Mouse (Mus musculus) thymus, postnatal 25 days (tissue): ENCODE measurements around the gene Unc119b.
"Not testable (repeated sequence)": the region's sequence is repeated elsewhere in the genome, so short reads cannot be mapped to it uniquely, and the experiment has no call there.

Source experiments
- DNase-seq: peaks from one replicate; pipeline ENCODE4 v3.0.0; 2022

The Unc119b gene

GRCm38 (mm10) chr5:115156933-115157589, 22.3 kb upstream of the Unc119b start:
- peak; percentile 62 for DNase-seq

DNA sequence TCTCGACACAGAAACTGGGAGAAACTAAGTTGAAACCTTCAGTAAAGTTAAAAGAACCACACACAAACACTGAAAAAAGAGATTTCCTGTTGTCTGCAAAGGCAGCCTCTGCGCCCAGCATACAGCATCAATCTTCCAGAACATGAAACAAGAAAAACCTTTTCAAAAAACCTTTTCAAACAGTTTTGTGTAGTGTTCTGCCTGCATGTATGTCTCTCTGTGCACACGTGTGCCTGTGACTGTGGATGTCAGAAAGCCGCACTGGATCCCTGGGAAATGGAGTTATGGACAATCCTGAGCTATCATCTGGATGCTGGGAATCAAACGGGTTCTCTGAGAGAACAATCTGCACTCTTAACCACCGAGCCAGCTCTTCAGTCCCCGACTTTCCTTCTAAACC, 21.6 kb upstream of the Unc119b start:
- peak; percentile 44 for DNase-seq

DNA sequence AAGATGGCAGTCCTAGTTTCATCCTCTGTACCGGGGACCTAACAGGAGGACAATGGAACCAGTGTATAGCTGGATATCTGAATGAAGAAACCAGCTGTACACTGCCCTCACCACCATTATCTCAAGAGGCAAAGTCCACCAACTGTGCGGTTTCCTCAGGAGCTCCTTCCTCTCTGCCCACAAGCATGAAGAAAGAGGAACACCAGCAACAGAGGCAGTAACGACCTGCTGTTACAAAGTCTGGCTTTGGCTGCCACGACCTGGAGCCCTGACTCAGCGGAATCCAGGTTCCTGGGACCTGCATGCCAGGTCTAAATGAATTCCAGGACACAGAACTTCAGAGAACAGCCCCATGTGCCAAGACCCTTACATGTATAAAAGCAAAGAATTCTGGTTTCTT, 21.1 kb upstream of the Unc119b start:
- peak; percentile 46 for DNase-seq

GRCm38 (mm10) chr5:115155156-115155631, 20.4 kb upstream of the Unc119b start:
- no peak for DNase-seq

- no peak for DNase-seq
These were observed 17.6 kb upstream of the Unc119b start for GRCm38 (mm10) chr5:115152132-115152956.

DNA sequence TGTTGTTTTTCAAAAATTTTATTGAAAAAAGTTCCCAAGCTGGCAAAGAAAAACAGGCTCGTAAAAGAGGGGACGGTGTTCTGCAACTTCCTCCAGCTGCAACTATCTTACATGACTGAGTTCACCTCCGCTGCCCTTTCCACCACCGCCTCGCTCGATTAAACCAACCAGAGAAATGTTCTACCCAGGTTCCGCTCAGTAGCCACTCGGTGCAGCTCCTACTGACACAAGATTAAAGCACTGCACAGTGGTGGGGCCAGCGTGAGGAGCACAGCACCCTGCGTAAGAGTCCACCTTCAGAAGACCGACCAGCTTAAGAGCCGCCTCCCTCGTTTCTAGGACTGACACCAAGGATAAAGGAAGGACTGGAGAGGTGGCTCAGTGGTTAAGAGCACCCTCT, 16.7 kb upstream of the Unc119b start:
- no peak for DNase-seq

- no peak for DNase-seq
These were observed 16.2 kb upstream of the Unc119b start for GRCm38 (mm10) chr5:115150991-115151390.

DNA sequence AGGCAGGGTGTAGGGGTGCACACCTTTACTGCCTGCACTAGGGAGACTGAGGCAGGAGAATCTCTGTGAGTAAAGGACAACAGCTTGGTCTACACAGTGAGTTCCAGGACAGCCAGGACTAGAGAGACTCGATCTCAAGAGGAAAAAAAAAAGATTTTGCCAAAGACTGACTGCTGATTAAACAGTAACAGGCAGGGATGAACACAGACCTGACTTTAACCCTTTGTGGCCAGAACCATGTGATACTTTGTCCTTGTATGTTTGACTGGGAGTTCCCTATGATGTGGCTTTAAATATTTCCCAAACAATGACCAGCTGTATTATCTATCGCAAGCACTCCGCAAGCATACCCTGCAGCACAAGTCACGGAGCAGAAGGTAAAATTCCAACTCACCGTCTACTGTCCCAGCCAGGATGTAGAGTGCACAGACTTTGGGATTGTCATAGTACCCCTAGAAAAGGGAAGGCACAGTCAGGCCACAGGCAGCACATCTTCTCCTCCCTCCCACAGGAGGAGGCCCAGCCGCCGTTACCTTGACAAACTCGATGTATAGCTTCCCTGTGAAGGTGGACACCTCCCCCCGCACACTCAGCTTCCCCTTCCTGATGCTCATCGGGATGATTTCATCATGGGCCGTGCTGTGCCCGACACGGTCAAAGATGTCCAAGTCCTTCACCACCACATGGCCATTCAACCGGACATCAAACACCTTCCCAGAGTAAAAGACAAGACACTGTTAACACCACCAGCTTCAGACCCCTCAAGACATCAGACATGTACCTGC, 15.1 kb upstream of the Unc119b start:
- no peak for DNase-seq

DNA sequence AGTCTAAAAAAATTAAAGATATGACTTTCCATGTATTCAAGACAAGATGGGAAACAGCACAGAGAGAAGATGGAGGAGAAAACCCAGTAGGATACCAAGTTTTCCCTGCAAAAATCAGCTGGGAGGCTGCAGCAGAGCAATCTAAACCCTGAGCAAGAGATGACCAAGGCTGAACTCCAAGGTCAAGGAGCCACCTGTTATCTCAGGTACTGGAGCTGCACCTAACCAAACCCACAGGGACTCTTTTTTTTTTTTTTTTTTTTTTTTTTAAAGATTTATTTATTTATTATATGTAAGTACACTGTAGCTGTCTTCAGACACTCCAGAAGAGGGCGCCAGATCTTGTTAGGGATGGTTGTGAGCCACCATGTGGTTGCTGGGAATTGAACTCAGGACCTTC, 14.1 kb upstream of the Unc119b start:
- DNase-seq = not testable (repeated sequence)

DNA sequence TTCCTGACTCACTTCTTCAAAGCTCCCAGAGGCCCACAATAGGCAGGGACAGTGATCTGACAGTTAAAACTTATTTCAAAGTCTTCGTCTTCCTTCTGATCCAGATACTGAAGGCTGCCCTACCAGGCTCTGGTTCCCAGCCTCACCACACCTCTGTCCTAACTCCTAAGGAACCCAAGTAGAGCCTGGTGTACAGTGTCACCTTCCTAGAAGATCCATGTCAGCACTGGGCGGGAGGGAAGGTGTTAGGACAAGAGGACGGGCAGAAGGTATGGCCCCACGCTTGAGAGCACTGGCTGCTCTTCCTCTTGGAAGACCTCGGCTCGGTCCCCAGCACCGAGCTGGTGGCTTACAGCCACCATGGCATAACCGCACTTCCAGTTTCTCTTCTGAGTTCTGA, 13.6 kb upstream of the Unc119b start:
- DNase-seq = no peak

DNA sequence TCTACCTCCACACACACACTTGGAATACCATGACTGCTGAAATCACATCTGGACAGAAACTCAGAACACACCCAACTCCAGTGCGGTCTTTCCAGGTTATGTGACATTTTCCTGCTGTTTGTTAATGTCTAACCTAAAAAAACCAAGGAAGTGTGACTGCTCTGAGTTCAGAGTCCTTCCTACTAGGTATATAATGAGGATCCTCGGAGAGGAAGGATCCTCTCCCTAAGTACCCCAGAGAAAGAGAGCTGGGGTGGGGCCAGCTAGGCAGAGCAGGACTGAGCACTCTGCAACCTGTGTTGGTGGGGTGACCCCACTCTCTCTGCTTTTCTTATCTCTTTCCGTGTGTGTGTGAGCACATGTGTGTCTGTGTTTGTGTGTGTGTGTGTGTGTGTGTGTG, 12.6 kb upstream of the Unc119b start:
- no peak for DNase-seq

DNA sequence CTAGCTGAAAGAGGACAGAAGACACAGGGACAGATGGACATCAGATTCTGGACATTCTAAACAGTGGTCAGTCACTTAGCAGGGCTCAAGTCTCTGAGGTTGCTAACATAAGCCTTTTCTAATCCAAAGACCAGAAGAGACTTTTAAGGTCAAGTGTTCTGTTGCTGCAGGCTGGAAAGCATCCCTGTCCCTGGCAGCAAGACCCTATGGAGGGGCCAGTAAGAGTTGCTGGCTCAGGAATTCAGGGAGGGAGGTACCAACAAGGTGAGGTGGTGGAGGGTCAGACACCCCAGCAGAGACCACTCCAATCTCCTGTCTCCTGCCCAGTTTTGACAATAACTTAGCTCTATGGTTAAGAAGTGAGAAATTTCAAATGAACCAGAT, 12.0 kb upstream of the Unc119b start:
- DNase-seq = no peak

GRCm38 (mm10) chr5:115145976-115146746, 11.4 kb upstream of the Unc119b start:
- no peak for DNase-seq

DNA sequence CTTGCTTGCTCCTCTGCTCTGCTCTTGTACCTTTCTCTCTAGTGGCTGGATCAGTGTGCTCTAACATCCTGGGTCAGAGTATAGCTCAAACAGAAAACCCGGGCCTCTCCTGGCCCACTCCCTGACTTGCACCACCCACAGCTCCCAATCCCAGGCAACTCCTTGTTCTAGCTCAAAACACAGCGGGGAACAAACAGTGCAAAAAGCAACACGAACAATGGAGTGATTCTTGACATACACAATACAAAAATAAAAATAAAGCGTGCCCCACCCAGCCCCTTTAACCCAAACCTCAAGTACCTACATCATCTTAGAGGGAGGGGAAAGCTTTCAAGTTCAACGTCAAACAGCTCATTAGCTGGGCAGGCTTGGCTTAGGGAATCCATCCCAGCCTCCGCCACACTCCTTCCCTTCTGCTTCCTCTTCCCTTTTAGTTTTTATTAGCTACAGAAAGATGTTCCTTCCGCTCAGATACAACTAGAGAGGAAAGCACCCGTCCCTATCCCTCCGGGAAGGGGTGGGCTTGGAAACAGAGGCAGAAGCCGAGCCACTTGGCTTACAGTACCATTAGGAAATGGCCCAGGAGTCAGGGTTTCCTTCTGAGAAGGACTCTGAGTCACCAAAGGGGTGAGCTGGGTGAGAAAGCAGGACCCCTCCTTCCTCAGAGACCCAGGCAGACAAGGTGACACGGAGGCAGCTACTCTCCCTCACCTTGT, 10.6 kb upstream of the Unc119b start:
- no peak for DNase-seq

- no peak for DNase-seq
These were observed 9.7 kb upstream of the Unc119b start for GRCm38 (mm10) chr5:115144471-115144870.

- DNase-seq = no peak
These were observed 8.8 kb upstream of the Unc119b start for GRCm38 (mm10) chr5:115143552-115143951.

GRCm38 (mm10) chr5:115142166-115142697, 7.5 kb upstream of the Unc119b start:
- no peak for DNase-seq

- DNase-seq = no peak
These were observed 6.0 kb upstream of the Unc119b start for GRCm38 (mm10) chr5:115140726-115141125.

GRCm38 (mm10) chr5:115139124-115139523, 4.3 kb upstream of the Unc119b start:
- no peak for DNase-seq

- no peak for DNase-seq
These were observed 1.3 kb downstream of the Unc119b start for GRCm38 (mm10) chr5:115133358-115134066.

- no peak for DNase-seq
These were observed 2.3 kb downstream of the Unc119b start for GRCm38 (mm10) chr5:115132465-115132864.
